Comparison of ENCODE assay signal across 6 mouse cellular contexts in the genomic region with DNA sequence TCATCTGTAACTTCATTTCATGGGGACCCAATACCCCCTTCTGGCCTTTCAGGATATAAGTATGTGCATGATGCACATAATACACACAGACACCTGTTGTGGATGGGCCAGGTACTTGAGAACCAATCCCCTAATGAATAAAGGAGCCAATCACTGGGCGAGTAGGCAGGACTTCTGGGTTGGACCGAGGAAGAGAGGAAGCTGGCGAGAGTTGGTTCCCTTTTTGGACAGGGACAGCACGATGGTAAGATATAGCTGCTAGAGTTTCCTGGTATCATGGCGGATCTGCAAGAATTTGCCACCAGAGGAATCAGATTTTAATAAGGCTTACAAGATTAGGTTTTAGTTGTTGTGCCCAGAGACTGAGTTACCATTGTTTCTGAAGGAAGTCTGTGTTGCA. TPM values are rescaled to one million over a fixed set of nuclear protein-coding genes. Genes with fewer than 3 reads are reported as not detected.
DNase-seq lines count a peak whose midpoint lies in the region; ATAC-seq and TF ChIP-seq lines count a peak whose summit lies in the region.
"Not testable (repeated sequence)": the region's sequence is repeated elsewhere in the genome, so short reads cannot be mapped to it uniquely, and the experiment has no call there.

No protein-coding gene starts in this region.

- WGBS in heart, embryonic 12.5 days = 82% methylated on average over 5 of the region's 5 CpGs
- 87% methylated on average over 5 of the region's 5 CpGs for WGBS in intestine, embryonic 16.5 days
- WGBS in lung, embryonic 16.5 days = 89% methylated on average over 5 of the region's 5 CpGs
- WGBS in midbrain, embryonic 13.5 days = 92% methylated on average over 5 of the region's 5 CpGs

- TF ChIP-seq POLR2A in bone marrow macrophage, adult 2 months (IDR thresholded peaks at IDR 0.05; ENCODE audit: borderline replicate concordance, low read depth, low read length) = not testable (repeated sequence)

- H3K4me3 ChIP-seq in bone marrow macrophage, adult 2 months (ENCODE audit: insufficient read depth, low read length); heart, embryonic 12.5 days; intestine, embryonic 16.5 days (ENCODE audit: low read length); layer of hippocampus, adult 2 months; lung, embryonic 16.5 days (ENCODE audit: low read length); midbrain, embryonic 13.5 days (replicated peaks): not testable (repeated sequence)

- H3K27me3 ChIP-seq in heart, embryonic 12.5 days (replicated peaks); intestine, embryonic 16.5 days (replicated peaks; ENCODE audit: control insufficient read depth, insufficient read depth, low read length); lung, embryonic 16.5 days (ENCODE audit: control insufficient read depth, insufficient read depth, low read depth, low read length); midbrain, embryonic 13.5 days: not testable (repeated sequence)

- H3K27ac ChIP-seq in bone marrow macrophage, adult 2 months (ENCODE audit: insufficient read depth, low read depth, low read length) = peak overlapping the region; percentile 52
- peak overlapping the region; percentile 79; the same call in 1 of the 2 replicates for H3K27ac ChIP-seq in heart, embryonic 12.5 days (ENCODE audit: poor library complexity, severe bottlenecking)
- peak overlapping the region; percentile 46 for H3K27ac ChIP-seq in intestine, embryonic 16.5 days (ENCODE audit: low read length)
- peak overlapping the region; percentile 72 for H3K27ac ChIP-seq in layer of hippocampus, adult 2 months
- H3K27ac ChIP-seq in lung, embryonic 16.5 days (ENCODE audit: low read length) = peak overlapping the region; percentile 73; the same call in 1 of the 2 replicates
- 0 out of 2 replicates have a peak overlapping the region, but pooled peaks have one; percentile 30 for H3K27ac ChIP-seq in midbrain, embryonic 13.5 days

- DNase-seq in layer of hippocampus, adult 2 months (ENCODE audit: low spot score in 2 of 2) = not testable (repeated sequence)

- TF ChIP-seq CTCF in bone marrow macrophage, adult 2 months (IDR thresholded peaks at IDR 0.05; ENCODE audit: low read depth, low read length); layer of hippocampus, adult 2 months (conservative IDR thresholded peaks at IDR 0.05): not testable (repeated sequence)

- H3K36me3 ChIP-seq in heart, embryonic 12.5 days; intestine, embryonic 16.5 days (ENCODE audit: control insufficient read depth, insufficient read depth, low read length); lung, embryonic 16.5 days (ENCODE audit: control insufficient read depth, insufficient read depth, low read length); midbrain, embryonic 13.5 days: not testable (repeated sequence)

- peaks cover 46% of the 10 kb centered on the region for H3K4me1 ChIP-seq in bone marrow macrophage, adult 2 months (ENCODE audit: control insufficient read depth, insufficient read depth, low read length)
- peaks cover 48% of the 10 kb centered on the region for H3K4me1 ChIP-seq in heart, embryonic 12.5 days (replicated peaks)
- H3K4me1 ChIP-seq in intestine, embryonic 16.5 days (ENCODE audit: control insufficient read depth, insufficient read depth, low read length) = peaks cover 23% of the 10 kb centered on the region
- peaks cover 40% of the 10 kb centered on the region for H3K4me1 ChIP-seq in lung, embryonic 16.5 days (replicated peaks; ENCODE audit: control insufficient read depth, insufficient read depth, low read length)
- peaks cover 30% of the 10 kb centered on the region for H3K4me1 ChIP-seq in midbrain, embryonic 13.5 days (replicated peaks)

- ATAC-seq in heart, embryonic 12.5 days (ENCODE audit: insufficient number of reproducible peaks, low FRiP score); intestine, embryonic 16.5 days; lung, embryonic 16.5 days (ENCODE audit: low read depth); midbrain, embryonic 13.5 days: not testable (repeated sequence)

- H3K9ac ChIP-seq in heart, embryonic 12.5 days; intestine, embryonic 16.5 days (ENCODE audit: low read depth, low read length); lung, embryonic 16.5 days (ENCODE audit: low read length); midbrain, embryonic 13.5 days (replicated peaks): not testable (repeated sequence)

- H3K4me2 ChIP-seq in heart, embryonic 12.5 days; intestine, embryonic 16.5 days (ENCODE audit: low read depth, low read length); lung, embryonic 16.5 days (ENCODE audit: low read depth, low read length); midbrain, embryonic 13.5 days (replicated peaks): not testable (repeated sequence)

- H3K9me3 ChIP-seq in heart, embryonic 12.5 days (replicated peaks); intestine, embryonic 16.5 days (ENCODE audit: control insufficient read depth, low read length); lung, embryonic 16.5 days (ENCODE audit: control insufficient read depth, low read length); midbrain, embryonic 13.5 days: not testable (repeated sequence)

RNA-seq across cellular contexts. Expression of gene Cds2, which starts 22.8 kb away (rescaled TPM):
- 45.9 and 57.8 TPM in 2 replicates for polyA plus RNA-seq in bone marrow macrophage, adult 2 months (2012; ENCODE audit: insufficient read depth, insufficient read length, missing spikeins)
- polyA plus RNA-seq in heart, embryonic 12.5 days (2016; fragmentation: Nextera tagmentation; extraction: Ambion mirVana) = 18.9 and 21.0 TPM in 2 replicates
- polyA plus RNA-seq in intestine, embryonic 16.5 days (2015; fragmentation: Nextera tagmentation; extraction: Ambion mirVana) = 17.4 and 20.5 TPM in 2 replicates
- 100 to 1,000 TPM; 257 to 258 TPM for total RNA-seq in layer of hippocampus, adult 2 months (2021)
- polyA plus RNA-seq in lung, embryonic 16.5 days (2015; fragmentation: Nextera tagmentation; extraction: Ambion mirVana) = 19.9 and 22.1 TPM in 2 replicates
- 24.4 and 28.4 TPM in 2 replicates for polyA plus RNA-seq in midbrain, embryonic 13.5 days (2015; fragmentation: Nextera tagmentation; extraction: Ambion mirVana)

RNA-seq across cellular contexts. Expression of gene Pcna, which starts 32.6 kb away (rescaled TPM):
- polyA plus RNA-seq in bone marrow macrophage, adult 2 months (2012; ENCODE audit: insufficient read depth, insufficient read length, missing spikeins) = 318 and 323 TPM in 2 replicates
- polyA plus RNA-seq in heart, embryonic 12.5 days (2016; fragmentation: Nextera tagmentation; extraction: Ambion mirVana) = 172 and 177 TPM in 2 replicates
- 189 and 217 TPM in 2 replicates for polyA plus RNA-seq in intestine, embryonic 16.5 days (2015; fragmentation: Nextera tagmentation; extraction: Ambion mirVana)
- 10 to 100 TPM; 47.2 to 51.9 TPM for total RNA-seq in layer of hippocampus, adult 2 months (2021)
- 239 and 250 TPM in 2 replicates for polyA plus RNA-seq in lung, embryonic 16.5 days (2015; fragmentation: Nextera tagmentation; extraction: Ambion mirVana)
- 157 and 166 TPM in 2 replicates for polyA plus RNA-seq in midbrain, embryonic 13.5 days (2015; fragmentation: Nextera tagmentation; extraction: Ambion mirVana)

RNA-seq across cellular contexts. Expression of gene Tmem230, which starts 38.1 kb away (rescaled TPM):
- 46.9 and 50.0 TPM in 2 replicates for polyA plus RNA-seq in bone marrow macrophage, adult 2 months (2012; ENCODE audit: insufficient read depth, insufficient read length, missing spikeins)
- 40.3 and 40.7 TPM in 2 replicates for polyA plus RNA-seq in heart, embryonic 12.5 days (2016; fragmentation: Nextera tagmentation; extraction: Ambion mirVana)
- 46.1 and 48.4 TPM in 2 replicates for polyA plus RNA-seq in intestine, embryonic 16.5 days (2015; fragmentation: Nextera tagmentation; extraction: Ambion mirVana)
- 10 to 100 TPM; 30.3 to 32.9 TPM for total RNA-seq in layer of hippocampus, adult 2 months (2021)
- 45.3 and 49.3 TPM in 2 replicates for polyA plus RNA-seq in lung, embryonic 16.5 days (2015; fragmentation: Nextera tagmentation; extraction: Ambion mirVana)
- 53.9 TPM in 2 replicates for polyA plus RNA-seq in midbrain, embryonic 13.5 days (2015; fragmentation: Nextera tagmentation; extraction: Ambion mirVana)
